Mouse (Mus musculus) kidney, adult 2 months (tissue): Measurements from ENCODE around the gene Nbl1.

Experiments used
- CTCF ChIP-seq: fragments of 200-500 bp; conservative IDR thresholded peaks from 2 replicates; pipeline ENCODE4 v1.5.1; 2011; ENCODE audit warnings: low read depth, mild to moderate bottlenecking, control low read depth, low read length, moderate library complexity, mixed read lengths; ENCODE audit not compliant: insufficient read depth, insufficient read length
- POLR2A ChIP-seq: fragments of 200-500 bp; IDR thresholded peaks from one replicate; pipeline ENCODE4 v1.6.1; 2011; ENCODE audit warnings: low read depth, low read length, control low read depth

- TF ChIP-seq CTCF (no peak), POLR2A (no peak)
These were observed 1.1 kb downstream of the Nbl1 start for GRCm38 (mm10) chr4:139091478-139092355.
